In the genomic region with DNA sequence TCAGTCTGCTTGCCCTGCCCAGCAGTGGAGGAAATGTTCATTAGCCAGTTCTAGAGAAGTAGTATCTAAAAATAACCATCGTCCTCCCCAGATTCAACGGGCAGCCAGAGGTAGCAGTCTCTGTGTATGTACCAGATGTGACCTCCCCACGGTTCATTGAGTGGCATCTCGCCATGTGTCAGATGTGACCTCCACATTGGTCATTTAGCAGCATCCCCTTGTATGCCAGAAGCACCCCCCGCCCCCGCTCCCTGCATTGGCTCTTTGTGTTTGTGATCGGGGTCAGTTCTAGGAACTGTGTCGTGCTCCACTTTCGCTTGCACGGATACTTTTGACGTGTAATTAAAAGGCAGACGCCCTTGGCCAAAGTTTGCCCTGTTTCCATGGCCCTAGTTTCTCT, we compare ENCODE assay signal across 17 mouse cellular contexts.
"Had no signal": no experiment of that assay in that cellular context is flagged by ENCODE, and none has a peak within 500 bp of the region (broad histone marks: within the 10 kb centered on the region; RNA-seq: fewer than 3 reads in every experiment).

No protein-coding gene starts in this region.

- ATAC-seq: liver, postnatal 0 days; midbrain, embryonic 13.5 days had no signal

- H3K27ac ChIP-seq: limb, embryonic 12.5 days; liver, embryonic 13.5 days; lung, embryonic 15.5 days; macrophage; midbrain, embryonic 13.5 days; neural tube, embryonic 12.5 days had no signal

- H3K9ac ChIP-seq: limb, embryonic 12.5 days; liver, embryonic 13.5 days; liver, postnatal 0 days; lung, embryonic 15.5 days; midbrain, embryonic 13.5 days; neural tube, embryonic 12.5 days had no signal

- H3K4me1 ChIP-seq: limb, embryonic 12.5 days; liver, embryonic 13.5 days; lung, embryonic 15.5 days; megakaryocyte, embryonic 14.5 days; midbrain, embryonic 13.5 days; neural tube, embryonic 12.5 days had no signal

- H3K4me2 ChIP-seq: limb, embryonic 12.5 days; liver, embryonic 13.5 days; lung, embryonic 15.5 days; midbrain, embryonic 13.5 days; neural tube, embryonic 12.5 days had no signal

- H3K27me3 ChIP-seq: limb, embryonic 12.5 days; liver, embryonic 13.5 days; lung, embryonic 15.5 days; megakaryocyte, embryonic 14.5 days; midbrain, embryonic 13.5 days; neural tube, embryonic 12.5 days had no signal

- H3K9me3 ChIP-seq: limb, embryonic 12.5 days; lung, embryonic 15.5 days; midbrain, embryonic 13.5 days; neural tube, embryonic 12.5 days had no signal

- H3K36me3 ChIP-seq: liver, embryonic 13.5 days; lung, embryonic 15.5 days had no signal

- DNase-seq: kidney, adult 18-20 months; kidney, postnatal 10 days; kidney, postnatal 4 days; liver; liver, embryonic 13.5 days; liver, postnatal 0 days; lung, postnatal 14 days; right cerebral cortex, adult 18-20 months; right cerebral cortex, postnatal 25 days; thymus, adult 2 months; thymus, postnatal 25 days had no signal

- H3K4me3 ChIP-seq: limb, embryonic 12.5 days; liver, embryonic 13.5 days; lung, embryonic 15.5 days; megakaryocyte, embryonic 14.5 days; midbrain, embryonic 13.5 days; neural tube, embryonic 12.5 days had no signal
